Mouse (Mus musculus) limb, embryonic 12.5 days (tissue): Measurements from ENCODE around the gene Stambpl1. TPM values are rescaled to one million over a fixed set of nuclear protein-coding genes. Genes with fewer than 3 reads are reported as not detected.

Experiments
- ATAC-seq: fragments of 200-750 bp; cut with Nextera tagmentation; 2 replicates; pipeline ENCODE4 v1.8.0; 2017; ENCODE audit warnings: low read depth, moderate TSS enrichment; ENCODE audit not compliant: insufficient number of reproducible peaks, insufficient read depth, low FRiP score, low TSS enrichment
- H3K27ac ChIP-seq: fragments of 300-500 bp; sonication (generic); 2 replicates; pipeline ENCODE4 v1.5.1; 2016; ENCODE audit warnings: mild to moderate bottlenecking, moderate library complexity
- H3K27me3 ChIP-seq: fragments of 300-500 bp; sonication (generic); 2 replicates; pipeline ENCODE4 v1.6.1; 2016; ENCODE audit warnings: mild to moderate bottlenecking, moderate library complexity
- H3K36me3 ChIP-seq: fragments of 300-500 bp; sonication (generic); 2 replicates; pipeline ENCODE4 v1.6.1; 2016; ENCODE audit warnings: mild to moderate bottlenecking, moderate library complexity
- H3K4me1 ChIP-seq: fragments of 300-500 bp; sonication (generic); replicated peaks from 2 replicates; pipeline ENCODE4 v1.6.1; 2016
- H3K4me2 ChIP-seq: fragments of 300-500 bp; sonication (generic); 2 replicates; pipeline ENCODE4 v1.6.1; 2016; ENCODE audit warnings: mild to moderate bottlenecking, moderate library complexity
- H3K4me3 ChIP-seq: fragments of 300-500 bp; sonication (generic); replicated peaks from 2 replicates; pipeline ENCODE4 v1.5.1; 2016; ENCODE audit warnings: mild to moderate bottlenecking
- H3K9ac ChIP-seq: fragments of 300-500 bp; sonication (generic); replicated peaks from 2 replicates; pipeline ENCODE4 v1.6.1; 2016; ENCODE audit warnings: mild to moderate bottlenecking, moderate library complexity
- H3K9me3 ChIP-seq: fragments of 300-500 bp; sonication (generic); 2 replicates; pipeline ENCODE4 v1.6.1; 2016; ENCODE audit warnings: mild to moderate bottlenecking, moderate library complexity
- WGBS: fragments of 180-500 bp; shearing (Covaris S2); methylation state at CpG from one replicate; pipeline ENCODE4 v1.1.7; 2016; 5-methylcytosine and 5-hydroxymethylcytosine counted together
- polyA plus RNA-seq: library from polyadenylated mRNA; unstranded; fragments of >200 nt; fragmentation: Nextera tagmentation; extraction: Ambion mirVana; gene quantifications from 2 replicates; pipeline ENCODE4 v1.2.1, GENCODE M21; 2016

Gene Stambpl1
- polyA plus RNA-seq, 1 experiment from 2014 or later, result 10.8 TPM

DNA sequence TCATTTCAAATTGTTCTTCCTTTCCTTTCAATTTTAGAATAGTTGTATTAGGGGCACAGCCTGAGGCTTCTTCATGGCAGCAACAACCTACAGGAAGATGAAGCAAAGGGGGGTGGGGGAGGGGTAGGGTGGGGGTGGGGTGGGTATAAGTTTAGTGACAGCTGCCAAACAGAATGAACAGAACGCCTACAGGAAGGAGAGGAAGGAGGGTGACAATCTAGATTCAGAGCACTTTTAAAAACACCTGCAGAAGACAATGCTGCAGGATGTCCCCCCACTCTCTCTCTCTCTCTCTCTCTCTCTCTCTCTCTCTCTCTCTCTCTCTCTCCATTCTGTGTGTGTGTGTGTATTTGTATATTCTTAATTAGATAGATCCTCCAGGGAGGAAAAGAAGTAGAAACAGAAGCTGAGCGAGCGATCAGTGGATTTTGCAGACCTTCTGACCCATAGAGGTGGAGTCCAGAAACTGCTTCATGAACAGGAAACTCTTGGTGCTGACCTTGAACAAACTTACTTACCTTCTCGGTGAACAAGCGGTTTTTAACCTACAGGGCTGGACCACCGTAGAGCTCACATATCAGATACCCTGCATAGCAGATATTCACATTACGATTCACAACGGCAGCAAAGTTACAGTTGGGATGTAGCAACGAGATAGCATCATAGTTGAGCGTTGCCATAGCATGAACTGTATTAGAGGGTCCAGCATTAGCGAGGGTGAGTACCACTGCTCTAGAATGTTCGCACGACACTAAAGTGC, 95.8 kb downstream of the Stambpl1 start:
- no peak overlapping the region for H3K4me2 ChIP-seq
- no peak for ATAC-seq
- no peak overlapping the region for H3K27ac ChIP-seq
- WGBS, result 85% methylated on average over 13 of the region's 13 CpGs
- 0 out of 2 replicates have a peak, but pooled peaks cover 10% of the 10 kb centered on the region for H3K27me3 ChIP-seq
- peaks cover 13% of the 10 kb centered on the region; the same call in 1 of the 2 replicates for H3K4me1 ChIP-seq
- H3K9ac ChIP-seq, result no peak overlapping the region
- H3K4me3 ChIP-seq, result no peak overlapping the region
- H3K36me3 ChIP-seq, result no peaks in the 10 kb centered on the region
- no peaks in the 10 kb centered on the region for H3K9me3 ChIP-seq

DNA sequence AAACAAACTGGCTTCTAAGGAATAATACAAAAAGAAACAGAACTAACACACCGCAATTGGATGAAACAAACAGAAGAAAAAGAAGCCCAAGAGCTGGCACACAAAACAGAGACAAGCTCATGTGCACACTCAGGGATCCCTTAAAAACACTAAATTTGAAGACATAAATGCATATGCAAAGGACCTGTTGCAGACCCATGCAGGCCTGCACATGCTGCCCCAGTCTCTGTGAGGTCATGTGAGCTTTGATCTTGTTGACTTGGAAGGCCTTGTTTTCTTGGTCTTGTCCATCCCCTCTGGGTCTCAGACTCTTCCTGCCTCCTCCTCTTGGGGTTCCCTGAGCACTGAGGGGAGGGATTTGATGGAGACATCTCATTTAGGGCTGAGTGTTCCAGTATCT, 96.7 kb downstream of the Stambpl1 start:
- H3K27me3 ChIP-seq, result 0 out of 2 replicates have a peak, but pooled peaks cover 13% of the 10 kb centered on the region
- no peaks in the 10 kb centered on the region for H3K36me3 ChIP-seq
- H3K27ac ChIP-seq, result no peak overlapping the region
- no peaks in the 10 kb centered on the region for H3K9me3 ChIP-seq
- no peak overlapping the region for H3K9ac ChIP-seq
- peaks cover 13% of the 10 kb centered on the region; the same call in 1 of the 2 replicates for H3K4me1 ChIP-seq
- no peak for ATAC-seq
- no peak overlapping the region for H3K4me2 ChIP-seq
- WGBS, result 95% methylated on average over 1 of the region's 1 CpGs
- H3K4me3 ChIP-seq, result no peak overlapping the region

Other genes with a start within 250 kb of the Stambpl1 start
- gene Lipf, start 231.0 kb upstream of the Stambpl1 start, polyA plus RNA-seq, result not detected in 2 replicates
- gene Lipk, start 183.9 kb upstream of the Stambpl1 start, polyA plus RNA-seq, result not detected in 2 replicates
- not detected in 2 replicates for gene Lipn, start 124.9 kb upstream of the Stambpl1 start, polyA plus RNA-seq
- 0.12 and 0.23 TPM in 2 replicates for gene Lipm, start 91.3 kb upstream of the Stambpl1 start, polyA plus RNA-seq
- gene Ankrd22, start 26.2 kb upstream of the Stambpl1 start, polyA plus RNA-seq, result 0.26 TPM in 1 of 2 replicates, not detected in the other
- gene Acta2, start 63.4 kb downstream of the Stambpl1 start, polyA plus RNA-seq, result 120 and 137 TPM in 2 replicates
- 1.1 and 1.4 TPM in 2 replicates for gene Fas, start 98.4 kb downstream of the Stambpl1 start, polyA plus RNA-seq